Mouse (Mus musculus) right cerebral cortex, adult 2 months (tissue): ENCODE measurements around the gene Magea5.
"Not testable (repeated sequence)": the region's sequence is repeated elsewhere in the genome, so short reads cannot be mapped to it uniquely, and the experiment has no call there.

Experiments
- DNase-seq, 2 experiments: peaks; one replicate each; pipeline ENCODE4 v3.0.0; 2021 to 2022; ENCODE audit warnings: low spot score in 2 of 2

The Magea5 gene

GRCm38 (mm10) chrX:155063045-155063444 is at the start of gene Magea5:
Gene Magea5, minus strand, starts transcription at chrX:155063145.
- not testable (repeated sequence) for DNase-seq

GRCm38 (mm10) chrX:155098024-155098423 is 35.1 kb upstream of the Magea5 start:
- peak; percentile 8 to 14 for DNase-seq

- not testable (repeated sequence) for DNase-seq
Observed at GRCm38 (mm10) chrX:155093566-155093965, 30.6 kb upstream of the Magea5 start, which contains the start of gene Magea2. Gene Magea2, minus strand, starts transcription at chrX:155093666.

GRCm38 (mm10) chrX:155089693-155090092 is 26.7 kb upstream of the Magea5 start, which contains the start of gene Magea1:
Gene Magea1, minus strand, starts transcription at chrX:155089793.
- not testable (repeated sequence) for DNase-seq
